Mouse (Mus musculus): ENCODE measurements around the gene Fkbp9.

- TF ChIP-seq CTCF (IDR thresholded peaks at IDR 0.05; ENCODE audit: extremely low read depth, insufficient read length, insufficient replicate concordance, low read depth, low read length), result no peak
- no peak for TF ChIP-seq POLR2A (IDR thresholded peaks at IDR 0.05; ENCODE audit: low read depth, low read length)
Observed at GRCm38 (mm10) chr6:56907973-56908372, 76.1 kb downstream of the Fkbp9 start.

Measured in small intestine, adult 2 months (tissue).